Mouse (Mus musculus) heart, embryonic 13.5 days (tissue): ENCODE measurements around the gene Gtpbp1. TPM values are rescaled to one million over a fixed set of nuclear protein-coding genes. Genes with fewer than 3 reads are reported as not detected.

Experiments
- ATAC-seq: fragments of 200-750 bp; cut with Nextera tagmentation; 2 replicates; pipeline ENCODE4 v1.8.0; 2017; ENCODE audit warnings: moderate TSS enrichment; ENCODE audit not compliant: insufficient number of reproducible peaks, low FRiP score, low TSS enrichment; ENCODE audit errors: extremely low read depth
- H3K27ac ChIP-seq: fragments of 300-500 bp; sonication (generic); replicated peaks from 2 replicates; pipeline ENCODE4 v1.5.1; 2015; ENCODE audit warnings: moderate library complexity, mild to moderate bottlenecking, inconsistent platforms
- H3K27me3 ChIP-seq: fragments of 300-500 bp; sonication (generic); replicated peaks from 2 replicates; pipeline ENCODE4 v1.6.1; 2015; ENCODE audit warnings: mild to moderate bottlenecking, inconsistent platforms
- H3K36me3 ChIP-seq: fragments of 300-500 bp; sonication (generic); 2 replicates; pipeline ENCODE4 v1.6.1; 2015; ENCODE audit warnings: mild to moderate bottlenecking, inconsistent platforms
- H3K4me1 ChIP-seq: fragments of 300-500 bp; sonication (generic); 2 replicates; pipeline ENCODE4 v1.6.1; 2015; ENCODE audit warnings: inconsistent platforms
- H3K4me2 ChIP-seq: fragments of 300-500 bp; sonication (generic); 2 replicates; pipeline ENCODE4 v1.6.1; 2015; ENCODE audit warnings: inconsistent platforms, mild to moderate bottlenecking, moderate library complexity
- H3K4me3 ChIP-seq: fragments of 300-500 bp; sonication (generic); 2 replicates; pipeline ENCODE4 v1.5.1; 2015; ENCODE audit warnings: moderate library complexity, mild to moderate bottlenecking, inconsistent platforms
- H3K9ac ChIP-seq: fragments of 300-500 bp; sonication (generic); 2 replicates; pipeline ENCODE4 v1.6.1; 2015; ENCODE audit warnings: inconsistent platforms, mild to moderate bottlenecking, moderate library complexity
- H3K9me3 ChIP-seq: fragments of 300-500 bp; sonication (generic); 2 replicates; pipeline ENCODE4 v1.6.1; 2016; ENCODE audit warnings: inconsistent platforms
- WGBS: fragments of 180-500 bp; shearing (Covaris S2); methylation state at CpG from one replicate; pipeline ENCODE4 v1.1.7; 2015; ENCODE audit warnings: mixed read lengths; 5-methylcytosine and 5-hydroxymethylcytosine counted together
- polyA plus RNA-seq: library from polyadenylated mRNA; unstranded; fragments of >200 nt; fragmentation: Nextera tagmentation; extraction: Ambion mirVana; gene quantifications from 2 replicates; pipeline ENCODE4 v1.2.1, GENCODE M21; 2015

The Gtpbp1 gene
- polyA plus RNA-seq, 1 experiment from 2014 or later: 27.0 TPM

DNA sequence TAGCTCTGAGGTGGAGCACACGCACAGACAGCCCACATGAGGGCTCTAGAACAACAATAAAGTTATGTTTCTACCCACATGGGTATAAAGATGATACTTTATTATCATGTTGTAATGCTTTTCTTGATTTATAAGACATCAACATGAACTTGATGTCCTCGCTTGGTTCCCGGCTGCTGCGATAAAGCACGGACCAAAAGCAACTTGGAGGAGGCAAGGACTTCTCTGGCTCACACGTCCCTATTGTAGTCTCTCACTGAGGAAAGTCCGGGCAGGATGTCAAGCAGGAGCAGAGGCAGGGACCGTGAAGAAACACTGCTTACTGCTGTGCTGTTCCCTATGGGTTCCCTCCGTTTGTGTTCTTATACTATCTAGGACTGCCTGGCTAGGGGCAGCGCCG is 53.4 kb downstream of the Gtpbp1 start:
- no peak overlapping the region for H3K4me2 ChIP-seq
- WGBS: 89% methylated on average over 11 of the region's 11 CpGs
- H3K4me1 ChIP-seq: peaks cover 38% of the 10 kb centered on the region
- no peak for ATAC-seq
- H3K9ac ChIP-seq: no peak overlapping the region
- H3K4me3 ChIP-seq: no peak overlapping the region
- H3K27me3 ChIP-seq: no peaks in the 10 kb centered on the region
- H3K27ac ChIP-seq: no peak overlapping the region
- no peaks in the 10 kb centered on the region for H3K9me3 ChIP-seq
- H3K36me3 ChIP-seq: peaks cover 13% of the 10 kb centered on the region

GRCm38 (mm10) chr15:79744742-79745141 is 54.1 kb downstream of the Gtpbp1 start:
- no peaks in the 10 kb centered on the region for H3K27me3 ChIP-seq
- H3K9ac ChIP-seq: no peak overlapping the region
- H3K9me3 ChIP-seq: no peaks in the 10 kb centered on the region
- H3K36me3 ChIP-seq: 0 out of 2 replicates have a peak, but pooled peaks cover 6% of the 10 kb centered on the region
- no peak overlapping the region for H3K4me2 ChIP-seq
- H3K4me1 ChIP-seq: peaks cover 31% of the 10 kb centered on the region
- no peak for ATAC-seq
- no peak overlapping the region for H3K4me3 ChIP-seq
- 58% methylated on average over 8 of the region's 8 CpGs for WGBS
- H3K27ac ChIP-seq: no peak overlapping the region

DNA sequence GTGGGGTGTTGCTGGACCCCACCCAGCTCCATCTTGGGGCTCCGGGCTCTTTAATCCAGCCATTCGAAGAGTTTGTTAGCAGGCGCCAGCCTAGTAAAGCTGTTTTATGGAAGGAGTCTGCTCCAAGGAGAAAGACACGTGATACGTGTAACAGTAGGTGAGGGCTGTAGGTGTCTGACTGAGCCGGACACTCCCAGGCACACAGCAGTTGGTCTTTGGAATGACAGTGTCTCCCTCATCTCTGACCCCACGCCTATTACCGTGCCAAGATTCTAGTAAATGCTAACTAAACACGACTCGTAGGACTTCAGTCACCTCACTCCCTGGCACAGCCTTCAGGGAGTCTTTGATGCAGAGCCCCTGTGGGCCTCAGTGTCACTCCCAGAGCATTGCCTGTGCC is 54.7 kb downstream of the Gtpbp1 start:
- no peak for ATAC-seq

GRCm38 (mm10) chr15:79745883-79746282 is 55.2 kb downstream of the Gtpbp1 start:
- Histone ChIP-seq H3K36me3 (peaks cover 3% of the 10 kb centered on the region; the same call in 1 of the 2 replicates), H3K27me3 (no peaks in the 10 kb centered on the region), H3K4me3 (no peak overlapping the region), H3K4me2 (no peak overlapping the region), H3K9ac (peak overlapping the region; percentile 5; the same call in 1 of the 2 replicates), H3K4me1 (peaks cover 20% of the 10 kb centered on the region), H3K27ac (no peak overlapping the region), H3K9me3 (no peaks in the 10 kb centered on the region)
- no peak for ATAC-seq
- 80% methylated on average over 5 of the region's 5 CpGs for WGBS

More for the DNA sequence above, 54.7 kb downstream of the Gtpbp1 start:
- Histone ChIP-seq H3K36me3 (peaks cover 6% of the 10 kb centered on the region; the same call in 1 of the 2 replicates), H3K4me1 (peaks cover 25% of the 10 kb centered on the region), H3K9me3 (no peaks in the 10 kb centered on the region), H3K4me2 (no peak overlapping the region), H3K27me3 (no peaks in the 10 kb centered on the region), H3K4me3 (no peak overlapping the region), H3K9ac (peak overlapping the region; percentile 5; the same call in 1 of the 2 replicates), H3K27ac (no peak overlapping the region)
- 76% methylated on average over 10 of the region's 10 CpGs for WGBS

DNA sequence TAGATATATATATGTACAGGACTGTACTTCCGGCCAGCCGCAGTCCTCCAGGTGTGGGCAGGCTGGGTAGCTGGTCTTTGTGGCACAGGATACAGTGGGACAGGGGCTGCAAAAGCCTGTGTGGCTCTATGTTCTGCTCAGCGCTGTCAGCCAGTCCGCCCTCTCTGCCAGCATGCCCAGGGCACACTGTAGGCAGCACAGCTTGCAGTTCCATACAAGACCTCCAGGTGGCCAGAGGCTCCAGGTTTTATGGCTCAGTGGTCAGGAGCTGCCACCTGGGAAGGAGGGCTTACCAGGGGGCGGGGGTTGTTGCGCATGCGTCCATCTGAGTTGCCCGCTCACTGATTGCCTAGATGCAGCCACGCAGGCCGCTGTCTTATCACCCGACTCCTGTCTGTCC is 57.4 kb downstream of the Gtpbp1 start:
- H3K4me2 ChIP-seq: no peak overlapping the region
- ATAC-seq: no peak
- 50% methylated on average over 11 of the region's 11 CpGs for WGBS
- no peak overlapping the region for H3K27ac ChIP-seq
- H3K4me3 ChIP-seq: no peak overlapping the region
- no peaks in the 10 kb centered on the region for H3K9me3 ChIP-seq
- H3K4me1 ChIP-seq: peaks cover 9% of the 10 kb centered on the region
- H3K9ac ChIP-seq: no peak overlapping the region
- no peaks in the 10 kb centered on the region for H3K27me3 ChIP-seq
- peaks cover 3% of the 10 kb centered on the region; the same call in 1 of the 2 replicates for H3K36me3 ChIP-seq

GRCm38 (mm10) chr15:79749162-79749561 is 58.5 kb downstream of the Gtpbp1 start:
- 82% methylated on average over 7 of the region's 7 CpGs for WGBS

DNA sequence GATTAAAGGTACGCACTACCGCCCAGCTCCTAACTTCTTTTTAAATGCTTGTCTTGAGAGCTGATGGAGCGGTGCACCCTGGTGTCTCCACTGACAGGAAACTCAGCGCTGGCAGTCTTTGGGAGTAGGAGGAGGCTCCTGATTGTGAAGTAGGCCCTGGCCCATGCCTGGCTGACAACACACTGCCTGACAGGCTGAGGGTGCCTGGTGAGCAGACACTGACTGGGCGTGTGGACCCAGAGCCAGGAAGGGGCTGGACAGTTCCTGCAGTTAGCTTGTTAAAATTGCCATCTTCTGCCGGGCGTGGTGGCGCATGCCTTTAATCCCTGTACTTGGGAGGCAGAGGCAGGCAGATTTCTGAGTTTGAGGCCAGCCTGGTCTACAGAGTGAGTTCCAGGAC is 59.6 kb downstream of the Gtpbp1 start:
- H3K27me3 ChIP-seq: no peaks in the 10 kb centered on the region
- no peaks in the 10 kb centered on the region; the same call in 1 of the 2 replicates for H3K4me1 ChIP-seq
- H3K9ac ChIP-seq: no peak overlapping the region
- H3K36me3 ChIP-seq: no peaks in the 10 kb centered on the region; the same call in 1 of the 2 replicates
- H3K27ac ChIP-seq: no peak overlapping the region
- 83% methylated on average over 8 of the region's 8 CpGs for WGBS
- no peak overlapping the region for H3K4me3 ChIP-seq
- no peak overlapping the region for H3K4me2 ChIP-seq
- ATAC-seq: no peak
- no peaks in the 10 kb centered on the region for H3K9me3 ChIP-seq

More at GRCm38 (mm10) chr15:79749162-79749561, 58.5 kb downstream of the Gtpbp1 start:
- no peaks in the 10 kb centered on the region for H3K9me3 ChIP-seq
- no peak for ATAC-seq
- H3K4me3 ChIP-seq: no peak overlapping the region
- no peaks in the 10 kb centered on the region for H3K27me3 ChIP-seq
- H3K4me2 ChIP-seq: no peak overlapping the region
- H3K36me3 ChIP-seq: peaks cover 2% of the 10 kb centered on the region; the same call in 1 of the 2 replicates
- peaks cover 5% of the 10 kb centered on the region for H3K4me1 ChIP-seq
- H3K27ac ChIP-seq: no peak overlapping the region
- no peak overlapping the region for H3K9ac ChIP-seq

DNA sequence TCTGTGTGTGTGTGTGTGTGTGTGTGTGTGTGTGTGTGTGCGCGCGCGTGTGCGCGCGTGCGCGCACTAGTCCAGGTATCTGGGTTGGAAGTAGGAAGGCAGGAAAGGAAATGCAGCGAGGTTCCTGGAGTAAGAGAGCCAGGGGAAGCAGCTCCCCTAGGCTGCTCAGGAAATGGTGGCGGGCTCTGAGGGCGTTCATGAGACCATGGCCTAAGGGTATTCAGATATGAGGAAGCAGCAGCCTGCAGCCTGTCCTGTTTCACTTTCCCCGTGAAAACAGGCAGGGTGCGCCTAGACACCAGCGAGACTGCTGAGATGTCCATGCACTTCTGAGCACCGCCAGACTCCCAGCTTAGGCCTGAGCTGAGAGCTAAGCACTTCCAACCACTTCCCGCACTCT is 61.1 kb downstream of the Gtpbp1 start:
- Histone ChIP-seq H3K27ac (no peak overlapping the region), H3K36me3 (no peaks in the 10 kb centered on the region; the same call in 1 of the 2 replicates), H3K4me2 (no peak overlapping the region), H3K27me3 (no peaks in the 10 kb centered on the region), H3K9me3 (no peaks in the 10 kb centered on the region), H3K4me1 (no peaks in the 10 kb centered on the region; the same call in 1 of the 2 replicates), H3K9ac (no peak overlapping the region), H3K4me3 (no peak overlapping the region)
- ATAC-seq: no peak
- 79% methylated on average over 17 of the region's 17 CpGs for WGBS

GRCm38 (mm10) chr15:79752742-79753419 is 62.2 kb downstream of the Gtpbp1 start:
- Histone ChIP-seq H3K4me3 (no peak overlapping the region), H3K4me2 (no peak overlapping the region), H3K4me1 (no peaks in the 10 kb centered on the region; the same call in 1 of the 2 replicates), H3K36me3 (no peaks in the 10 kb centered on the region; the same call in 1 of the 2 replicates), H3K27me3 (no peaks in the 10 kb centered on the region), H3K27ac (no peak overlapping the region), H3K9ac (no peak overlapping the region), H3K9me3 (no peaks in the 10 kb centered on the region)
- WGBS: 22% methylated on average over 11 of the region's 11 CpGs
- ATAC-seq: no peak

GRCm38 (mm10) chr15:79753420-79753752 is 62.7 kb downstream of the Gtpbp1 start:
- Histone ChIP-seq H3K4me3 (no peak overlapping the region), H3K9me3 (no peaks in the 10 kb centered on the region), H3K27me3 (no peaks in the 10 kb centered on the region), H3K36me3 (no peaks in the 10 kb centered on the region; the same call in 1 of the 2 replicates), H3K4me1 (no peaks in the 10 kb centered on the region; the same call in 1 of the 2 replicates), H3K4me2 (no peak overlapping the region), H3K9ac (no peak overlapping the region; the same call in 1 of the 2 replicates), H3K27ac (no peak overlapping the region)
- no peak for ATAC-seq
- WGBS: 76% methylated on average over 3 of the region's 3 CpGs

DNA sequence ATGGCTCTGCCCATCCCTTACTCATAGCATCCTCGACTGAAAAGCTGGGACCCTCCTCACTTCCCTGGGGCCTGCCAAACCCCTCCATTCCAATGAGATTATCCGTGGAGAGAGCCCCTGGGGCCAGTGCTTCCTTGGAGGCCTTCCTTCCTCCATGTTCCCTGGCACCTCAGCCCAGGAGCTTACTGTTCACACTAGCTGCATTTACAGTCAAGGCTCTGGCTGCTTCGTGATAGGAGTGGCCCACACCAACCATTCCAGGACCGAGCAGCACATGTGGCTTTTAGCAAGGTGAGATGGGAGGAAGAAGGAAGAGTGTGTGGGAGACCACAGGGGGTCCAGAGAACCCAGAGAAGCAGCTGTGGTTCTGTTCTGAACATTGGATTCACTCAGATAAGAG is 63.2 kb downstream of the Gtpbp1 start:
- Histone ChIP-seq H3K9ac (no peak overlapping the region; the same call in 1 of the 2 replicates), H3K4me2 (no peak overlapping the region), H3K27me3 (no peaks in the 10 kb centered on the region), H3K4me3 (no peak overlapping the region), H3K9me3 (no peaks in the 10 kb centered on the region), H3K4me1 (no peaks in the 10 kb centered on the region; the same call in 1 of the 2 replicates), H3K27ac (no peak overlapping the region), H3K36me3 (no peaks in the 10 kb centered on the region; the same call in 1 of the 2 replicates)
- 49% methylated on average over 4 of the region's 4 CpGs for WGBS
- ATAC-seq: no peak

DNA sequence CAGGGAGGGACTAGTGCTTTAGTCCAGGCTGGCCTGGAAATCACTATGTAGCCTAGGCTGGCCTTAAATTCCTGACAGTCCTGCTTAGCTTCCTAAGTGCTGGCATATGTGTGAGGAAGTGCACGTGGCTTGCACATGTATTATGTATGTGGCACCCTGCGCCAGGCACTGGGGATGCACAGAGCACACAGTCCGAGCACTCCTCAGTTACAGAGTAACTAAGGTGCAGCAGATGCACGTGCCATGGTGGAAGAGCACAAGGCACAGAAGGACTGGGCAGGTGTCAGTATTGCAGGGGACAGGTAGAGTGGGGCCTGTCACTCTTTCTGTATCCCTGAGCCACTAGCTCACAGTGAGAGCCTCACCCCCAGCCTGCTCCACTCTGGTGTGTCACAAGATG is 64.5 kb downstream of the Gtpbp1 start:
- WGBS: 75% methylated on average over 4 of the region's 4 CpGs

More for the DNA sequence above, 64.5 kb downstream of the Gtpbp1 start:
- no peaks in the 10 kb centered on the region for H3K9me3 ChIP-seq
- H3K27ac ChIP-seq: no peak overlapping the region
- no peaks in the 10 kb centered on the region; the same call in 1 of the 2 replicates for H3K4me1 ChIP-seq
- H3K27me3 ChIP-seq: no peaks in the 10 kb centered on the region
- H3K4me3 ChIP-seq: no peak overlapping the region
- H3K36me3 ChIP-seq: no peaks in the 10 kb centered on the region; the same call in 1 of the 2 replicates
- H3K9ac ChIP-seq: no peak overlapping the region
- no peak for ATAC-seq
- no peak overlapping the region for H3K4me2 ChIP-seq
